Mouse (Mus musculus) forebrain, embryonic 15.5 days (tissue): ENCODE measurements around the gene AI854703. TPM values are rescaled to one million over a fixed set of nuclear protein-coding genes. Genes with fewer than 3 reads are reported as not detected.

Source experiments
- ATAC-seq: fragments of 200-750 bp; cut with Nextera tagmentation; replicated peaks from 2 replicates; pipeline ENCODE4 v1.8.0; 2017; ENCODE audit warnings: mild to moderate bottlenecking, moderate TSS enrichment, moderate library complexity
- H3K27ac ChIP-seq: fragments of 300-500 bp; sonication (generic); replicated peaks from 2 replicates; pipeline ENCODE4 v1.5.1; 2015; ENCODE audit warnings: mild to moderate bottlenecking, inconsistent platforms
- H3K27me3 ChIP-seq: fragments of 300-500 bp; sonication (generic); 2 replicates; pipeline ENCODE4 v1.6.1; 2015; ENCODE audit warnings: inconsistent platforms
- H3K36me3 ChIP-seq: fragments of 300-500 bp; sonication (generic); 2 replicates; pipeline ENCODE4 v1.6.1; 2015; ENCODE audit warnings: mild to moderate bottlenecking, inconsistent platforms
- H3K4me1 ChIP-seq: fragments of 300-500 bp; sonication (generic); 2 replicates; pipeline ENCODE4 v1.6.1; 2015; ENCODE audit warnings: inconsistent platforms
- H3K4me2 ChIP-seq: fragments of 300-500 bp; sonication (generic); replicated peaks from 2 replicates; pipeline ENCODE4 v1.6.1; 2015; ENCODE audit warnings: mild to moderate bottlenecking, inconsistent platforms
- H3K4me3 ChIP-seq: fragments of 300-500 bp; sonication (generic); 2 replicates; pipeline ENCODE4 v1.5.1; 2015; ENCODE audit warnings: mild to moderate bottlenecking, inconsistent platforms
- H3K9ac ChIP-seq: fragments of 300-500 bp; sonication (generic); replicated peaks from 2 replicates; pipeline ENCODE4 v1.6.1; 2015; ENCODE audit warnings: mild to moderate bottlenecking, inconsistent platforms
- H3K9me3 ChIP-seq: fragments of 300-500 bp; sonication (generic); 2 replicates; pipeline ENCODE4 v1.6.1; 2016; ENCODE audit warnings: inconsistent platforms
- WGBS: fragments of 180-500 bp; shearing (Covaris S2); methylation state at CpG from one replicate; pipeline ENCODE4 v1.1.7; 2015; ENCODE audit warnings: mixed read lengths; 5-methylcytosine and 5-hydroxymethylcytosine counted together
- polyA plus RNA-seq: library from polyadenylated mRNA; unstranded; fragments of >200 nt; fragmentation: Nextera tagmentation; extraction: Ambion mirVana; gene quantifications from 2 replicates; pipeline ENCODE4 v1.2.1, GENCODE M21; 2015

Gene AI854703
- polyA plus RNA-seq, 1 experiment from 2014 or later, result 11.2 TPM

GRCm38 (mm10) chr6:48641391-48641790 is 14.8 kb downstream of the AI854703 start:
- WGBS, result 77% methylated on average over 6 of the region's 6 CpGs
- no peak for ATAC-seq
- no peaks in the 10 kb centered on the region for H3K27me3 ChIP-seq

GRCm38 (mm10) chr6:48642764-48643292 is 16.3 kb downstream of the AI854703 start:
- H3K27me3 ChIP-seq, result no peaks in the 10 kb centered on the region
- WGBS, result 20% methylated on average over 4 of the region's 4 CpGs
- H3K4me1 ChIP-seq, result no peaks in the 10 kb centered on the region
- H3K9me3 ChIP-seq, result no peaks in the 10 kb centered on the region
- no peak overlapping the region for H3K9ac ChIP-seq
- no peak overlapping the region for H3K27ac ChIP-seq
- ATAC-seq, result peak; percentile 38; the same call in 1 of the 2 replicates
- H3K4me2 ChIP-seq, result no peak overlapping the region
- H3K4me3 ChIP-seq, result no peak overlapping the region
- H3K36me3 ChIP-seq, result no peaks in the 10 kb centered on the region

More at GRCm38 (mm10) chr6:48641391-48641790, 14.8 kb downstream of the AI854703 start:
- H3K36me3 ChIP-seq, result no peaks in the 10 kb centered on the region
- no peaks in the 10 kb centered on the region for H3K4me1 ChIP-seq
- H3K27ac ChIP-seq, result no peak overlapping the region
- H3K9ac ChIP-seq, result no peak overlapping the region
- no peak overlapping the region for H3K4me3 ChIP-seq
- no peaks in the 10 kb centered on the region for H3K9me3 ChIP-seq
- H3K4me2 ChIP-seq, result no peak overlapping the region

- H3K4me3 ChIP-seq, result no peak overlapping the region
- H3K27ac ChIP-seq, result no peak overlapping the region
- H3K4me2 ChIP-seq, result no peak overlapping the region
- no peaks in the 10 kb centered on the region for H3K9me3 ChIP-seq
- WGBS, result 14% methylated on average over 12 of the region's 12 CpGs
- ATAC-seq, result 0 out of 2 replicates have a peak, but pooled peaks have one; percentile 53
- H3K36me3 ChIP-seq, result no peaks in the 10 kb centered on the region
- no peaks in the 10 kb centered on the region for H3K27me3 ChIP-seq
- no peak overlapping the region for H3K9ac ChIP-seq
- no peaks in the 10 kb centered on the region for H3K4me1 ChIP-seq
Observed at GRCm38 (mm10) chr6:48645660-48646308, 19.2 kb downstream of the AI854703 start.

DNA sequence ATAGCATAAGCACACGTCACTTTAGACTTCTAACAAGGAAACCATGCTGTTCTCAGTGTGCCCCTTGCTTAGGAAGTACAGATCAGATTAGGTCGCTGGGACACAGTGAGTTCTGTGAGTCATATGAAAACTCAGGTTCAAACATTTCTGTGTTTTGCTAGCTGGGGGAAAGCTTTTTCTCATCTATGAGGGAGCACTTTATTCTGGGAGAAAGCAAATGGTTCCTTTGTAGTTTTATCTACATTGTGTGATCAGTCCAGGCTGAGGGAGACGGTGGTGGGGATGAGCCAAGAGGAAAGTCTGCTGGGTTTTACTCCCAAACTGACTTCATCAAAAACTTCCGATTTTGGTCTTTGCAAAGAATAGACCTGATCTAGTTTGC is 19.7 kb downstream of the AI854703 start:
- WGBS, result 89% methylated on average over 4 of the region's 4 CpGs
- Histone ChIP-seq H3K27ac (no peak overlapping the region), H3K9me3 (no peaks in the 10 kb centered on the region), H3K9ac (no peak overlapping the region), H3K4me3 (no peak overlapping the region), H3K4me2 (no peak overlapping the region), H3K36me3 (no peaks in the 10 kb centered on the region), H3K4me1 (no peaks in the 10 kb centered on the region), H3K27me3 (no peaks in the 10 kb centered on the region)
- ATAC-seq, result no peak

- Histone ChIP-seq H3K9me3 (no peaks in the 10 kb centered on the region), H3K9ac (no peak within 1 kb of the TSS), H3K27me3 (no peaks in the 10 kb centered on the region), H3K4me3 (no peak within 1 kb of the TSS), H3K4me1 (no peaks in the 10 kb centered on the region), H3K36me3 (no peaks in the 10 kb centered on the region), H3K27ac (no peak within 1 kb of the TSS), H3K4me2 (no peak within 1 kb of the TSS)
- WGBS, result 59% methylated on average over 3 of the region's 3 CpGs
- no peak for ATAC-seq
Observed at GRCm38 (mm10) chr6:48646995-48647394, 20.4 kb downstream of the AI854703 start, which contains the start of gene Gimap8. Gene Gimap8, plus strand, starts transcription at chr6:48647234.

DNA sequence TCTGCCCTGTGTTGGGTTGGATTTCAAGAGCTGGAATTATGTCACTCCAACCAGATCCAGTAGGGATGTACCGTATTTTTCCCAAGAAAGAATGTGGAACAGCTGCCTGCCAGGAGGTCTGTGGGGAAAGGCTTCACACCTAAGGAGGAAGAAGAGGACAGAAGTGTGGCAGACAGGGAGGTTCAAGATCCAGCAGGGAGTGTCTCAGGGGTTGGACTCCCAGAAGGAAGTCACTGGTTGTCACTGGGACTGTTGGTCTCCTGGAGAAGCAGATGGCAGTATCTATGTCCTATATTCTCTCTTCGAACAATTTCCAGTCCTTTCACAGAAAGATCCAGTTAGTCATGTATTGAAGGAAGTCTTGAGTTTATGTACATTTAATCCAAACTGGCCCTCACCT is 21.0 kb downstream of the AI854703 start:
- no peak for ATAC-seq
- H3K4me3 ChIP-seq, result no peak overlapping the region
- H3K9me3 ChIP-seq, result no peaks in the 10 kb centered on the region
- H3K27me3 ChIP-seq, result no peaks in the 10 kb centered on the region
- no peak overlapping the region for H3K9ac ChIP-seq
- H3K27ac ChIP-seq, result no peak overlapping the region
- H3K4me1 ChIP-seq, result no peaks in the 10 kb centered on the region
- H3K36me3 ChIP-seq, result no peaks in the 10 kb centered on the region
- H3K4me2 ChIP-seq, result no peak overlapping the region
- 87% methylated on average over 2 of the region's 2 CpGs for whole genome bisulfite sequencing

DNA sequence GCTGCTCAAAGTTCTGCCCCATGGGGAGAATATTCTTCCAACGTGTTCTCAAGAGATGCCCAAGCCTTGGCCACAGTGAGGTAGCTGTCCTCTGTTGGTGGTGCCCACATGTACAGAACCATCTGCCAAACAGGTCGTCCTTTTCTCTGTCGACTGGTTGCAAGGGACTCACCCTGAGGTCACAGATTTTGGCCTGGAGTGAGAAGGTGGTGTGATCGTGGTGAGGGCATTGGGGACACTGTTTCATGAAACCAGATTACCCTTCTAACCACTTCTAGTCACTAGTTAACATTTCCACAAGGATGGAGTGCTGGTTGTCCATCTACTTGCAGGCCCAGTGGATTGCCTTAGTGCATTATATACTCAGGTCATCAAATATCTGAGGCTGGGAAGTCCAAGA is 22.2 kb downstream of the AI854703 start:
- H3K27me3 ChIP-seq, result no peaks in the 10 kb centered on the region
- WGBS, result 86% methylated on average over 4 of the region's 4 CpGs
- H3K9ac ChIP-seq, result no peak overlapping the region
- H3K27ac ChIP-seq, result no peak overlapping the region
- H3K4me3 ChIP-seq, result no peak overlapping the region
- no peaks in the 10 kb centered on the region for H3K4me1 ChIP-seq
- ATAC-seq, result no peak
- no peaks in the 10 kb centered on the region for H3K36me3 ChIP-seq
- no peaks in the 10 kb centered on the region for H3K9me3 ChIP-seq
- no peak overlapping the region for H3K4me2 ChIP-seq

DNA sequence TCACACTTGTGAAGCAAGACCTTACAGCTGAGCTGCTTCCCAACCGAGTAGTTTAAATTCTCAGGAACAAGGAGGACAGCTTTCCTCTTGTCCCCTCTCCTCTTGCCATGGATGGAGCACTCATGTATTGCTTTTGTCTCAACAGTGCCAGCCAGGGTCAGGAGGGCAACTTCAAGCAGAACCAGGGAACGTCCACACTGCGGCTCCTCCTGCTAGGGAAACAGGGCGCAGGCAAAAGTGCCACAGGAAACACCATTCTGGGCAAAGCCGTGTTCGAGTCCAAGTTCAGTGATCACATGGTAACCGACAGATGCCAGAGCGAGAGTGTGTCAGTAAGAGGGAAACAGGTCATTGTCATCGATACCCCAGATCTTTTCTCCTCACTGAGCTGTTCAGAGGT is 23.5 kb downstream of the AI854703 start:
- WGBS, result 93% methylated on average over 9 of the region's 9 CpGs
- H3K4me1 ChIP-seq, result no peaks in the 10 kb centered on the region

GRCm38 (mm10) chr6:48658721-48659120 is 32.2 kb downstream of the AI854703 start:
- Histone ChIP-seq H3K4me3 (no peak overlapping the region), H3K27ac (no peak overlapping the region), H3K4me1 (no peaks in the 10 kb centered on the region), H3K27me3 (no peaks in the 10 kb centered on the region), H3K36me3 (no peaks in the 10 kb centered on the region), H3K4me2 (no peak overlapping the region), H3K9ac (no peak overlapping the region), H3K9me3 (no peaks in the 10 kb centered on the region)
- ATAC-seq, result no peak
- WGBS, result 88% methylated on average over 5 of the region's 5 CpGs

More for the DNA sequence above, 23.5 kb downstream of the AI854703 start:
- H3K9me3 ChIP-seq, result no peaks in the 10 kb centered on the region
- no peak overlapping the region for H3K27ac ChIP-seq
- H3K36me3 ChIP-seq, result no peaks in the 10 kb centered on the region
- ATAC-seq, result no peak
- H3K4me3 ChIP-seq, result no peak overlapping the region
- H3K4me2 ChIP-seq, result no peak overlapping the region
- no peaks in the 10 kb centered on the region for H3K27me3 ChIP-seq
- H3K9ac ChIP-seq, result no peak overlapping the region

DNA sequence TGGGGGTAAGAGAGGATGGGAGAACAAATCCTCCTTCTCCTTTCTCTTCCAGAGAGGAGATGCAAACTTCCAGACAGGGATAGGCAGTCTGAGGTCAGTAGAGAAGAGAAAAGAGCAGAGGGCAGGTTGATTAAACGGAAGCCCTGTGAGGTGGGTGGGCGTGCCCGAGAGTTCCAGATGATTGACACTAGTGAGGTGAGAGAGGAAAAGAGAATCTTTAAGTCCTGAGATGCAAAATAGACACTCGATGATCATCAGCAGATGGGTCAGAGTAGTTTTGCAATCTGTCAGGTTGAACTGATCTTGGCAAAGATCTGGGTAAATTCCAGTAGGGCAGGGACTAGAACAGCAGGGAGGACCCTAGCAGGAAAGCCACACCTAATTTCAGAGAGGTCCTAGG is 38.2 kb downstream of the AI854703 start:
- H3K4me2 ChIP-seq, result no peak overlapping the region
- WGBS, result 84% methylated on average over 4 of the region's 4 CpGs
- H3K27me3 ChIP-seq, result no peaks in the 10 kb centered on the region
- no peak overlapping the region for H3K27ac ChIP-seq
- H3K4me3 ChIP-seq, result no peak overlapping the region
- no peak for ATAC-seq
- H3K9ac ChIP-seq, result no peak overlapping the region
- no peaks in the 10 kb centered on the region for H3K4me1 ChIP-seq
- no peaks in the 10 kb centered on the region for H3K36me3 ChIP-seq
- H3K9me3 ChIP-seq, result no peaks in the 10 kb centered on the region

- Histone ChIP-seq H3K9me3 (no peaks in the 10 kb centered on the region), H3K27ac (no peak overlapping the region), H3K36me3 (no peaks in the 10 kb centered on the region), H3K4me3 (no peak overlapping the region), H3K27me3 (no peaks in the 10 kb centered on the region), H3K4me1 (no peaks in the 10 kb centered on the region), H3K9ac (no peak overlapping the region), H3K4me2 (no peak overlapping the region)
- ATAC-seq, result no peak
- 92% methylated on average over 9 of the region's 9 CpGs for WGBS
Observed at GRCm38 (mm10) chr6:48665471-48665870, 38.9 kb downstream of the AI854703 start.

DNA sequence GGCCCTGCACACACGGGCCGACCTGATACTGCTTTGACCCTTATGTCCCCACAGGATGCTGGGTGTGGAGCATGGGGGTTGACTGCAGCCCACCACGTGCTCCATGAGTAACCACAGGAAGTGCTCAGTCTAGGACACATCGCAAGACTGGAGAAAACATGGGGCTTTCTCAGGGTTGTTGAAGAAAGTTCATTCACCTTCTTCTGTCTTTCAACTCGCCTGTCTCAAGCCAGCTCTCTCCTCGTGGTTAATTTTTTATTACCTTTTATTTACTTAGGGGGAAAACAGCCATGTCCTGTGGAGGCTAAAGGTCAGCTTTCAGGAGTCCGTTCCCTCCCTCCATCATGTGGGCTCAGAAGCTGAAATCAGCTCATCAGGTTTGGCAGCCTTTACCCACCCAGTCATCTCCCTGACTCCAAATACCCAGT is 39.6 kb downstream of the AI854703 start:
- Histone ChIP-seq H3K27ac (no peak overlapping the region), H3K4me1 (no peaks in the 10 kb centered on the region), H3K9ac (no peak overlapping the region), H3K4me2 (no peak overlapping the region), H3K36me3 (no peaks in the 10 kb centered on the region), H3K9me3 (no peaks in the 10 kb centered on the region), H3K4me3 (no peak overlapping the region), H3K27me3 (no peaks in the 10 kb centered on the region)
- no peak for ATAC-seq
- WGBS, result 82% methylated on average over 7 of the region's 7 CpGs

GRCm38 (mm10) chr6:48668022-48668421 is 41.5 kb downstream of the AI854703 start:
- no peak overlapping the region for H3K4me2 ChIP-seq
- no peaks in the 10 kb centered on the region for H3K27me3 ChIP-seq
- no peaks in the 10 kb centered on the region for H3K9me3 ChIP-seq
- ATAC-seq, result no peak
- no peaks in the 10 kb centered on the region for H3K4me1 ChIP-seq
- no peak overlapping the region for H3K9ac ChIP-seq
- no peaks in the 10 kb centered on the region for H3K36me3 ChIP-seq
- no peak overlapping the region for H3K27ac ChIP-seq
- H3K4me3 ChIP-seq, result no peak overlapping the region
